Mouse (Mus musculus) gastrocnemius, adult 2 months (tissue): ENCODE data around the gene Tmem202. TPM values are rescaled to one million over a fixed set of nuclear protein-coding genes. Genes with fewer than 3 reads are reported as not detected.

Experiments used
- DNase-seq: peaks from one replicate; pipeline ENCODE4 v3.0.0; 2022
- H3K27ac ChIP-seq: fragments of 200-600 bp; 2 replicates; pipeline ENCODE4 v1.8.1; 2022; ENCODE audit warnings: mild to moderate bottlenecking
- H3K4me3 ChIP-seq: fragments of 200-600 bp; 2 replicates; pipeline ENCODE4 v1.8.1; 2022; ENCODE audit warnings: mild to moderate bottlenecking, moderate library complexity
- CTCF ChIP-seq: fragments of 200-600 bp; IDR thresholded peaks from 2 replicates; pipeline ENCODE4 v1.8.1; 2022; ENCODE audit warnings: antibody characterized with exemption, mild to moderate bottlenecking, moderate library complexity
- intact Hi-C: fragments of 180-260 bp; cut with DNase I; formaldehyde crosslinking; loops from one replicate; pipeline ENCODE4 v1.15.1; 2025
- total RNA-seq, 2 experiments: library from RNA; stranded (reverse); gene quantifications; 2 replicates each; pipeline ENCODE4 v1.2.3; 2021

Tmem202 gene
- total RNA-seq, 2 experiments from 2014 or later = 0.53 to 0.56 TPM

DNA sequence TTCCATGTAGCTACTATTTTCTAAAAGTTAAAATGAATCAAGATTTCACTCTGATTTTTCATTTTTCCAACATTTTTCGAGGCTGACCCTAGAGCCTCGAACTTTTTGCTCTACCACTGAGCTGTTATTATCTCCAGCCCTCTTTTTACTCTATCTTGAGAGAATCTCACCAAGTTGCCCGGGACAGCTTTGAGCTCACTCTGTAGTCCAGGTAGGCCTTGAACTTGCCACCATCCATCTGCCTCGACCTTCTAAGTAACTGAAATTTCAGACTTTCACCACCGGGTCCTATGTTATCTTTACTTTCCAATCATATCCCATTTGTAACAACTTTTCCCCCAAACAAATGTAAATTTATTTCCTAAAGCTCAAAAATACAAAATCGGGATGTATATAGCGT is 54.9 kb downstream of the Tmem202 start:
- H3K4me3 ChIP-seq = peak overlapping the region; percentile 96
- intact Hi-C loops = loop anchor here (5.0 kb wide), 1 partner anchor 132 kb away; the partner anchor contains the start of gene Bbs4
- no peak for TF ChIP-seq CTCF
- H3K27ac ChIP-seq = peak overlapping the region; percentile 99
- no peak for DNase-seq

DNA sequence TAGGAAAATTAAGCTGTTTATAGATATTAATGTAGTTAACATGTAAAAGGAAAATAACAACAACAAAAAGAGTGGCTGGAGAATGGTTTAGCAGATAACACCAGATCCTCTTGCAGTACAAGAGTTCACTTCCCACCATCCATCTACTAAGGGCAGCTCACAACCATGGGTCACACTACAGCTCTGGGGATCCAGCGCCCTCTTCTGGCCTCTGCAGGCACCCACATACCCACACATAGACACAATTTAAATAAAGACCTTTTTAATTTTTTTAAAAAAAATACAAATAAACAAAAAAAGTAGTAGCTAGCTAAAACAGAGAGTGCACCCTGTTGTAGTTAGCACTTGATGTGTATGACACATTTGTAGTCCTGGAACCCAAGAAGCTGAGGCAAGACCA is 57.2 kb downstream of the Tmem202 start:
- DNase-seq = peak; percentile 53
- TF ChIP-seq CTCF = peak; percentile 73
- Histone ChIP-seq H3K4me3 (peak overlapping the region; percentile 96; the same call in 1 of the 2 replicates), H3K27ac (peak overlapping the region; percentile 99; the same call in 1 of the 2 replicates)
- intact Hi-C loops = no loop called here

DNA sequence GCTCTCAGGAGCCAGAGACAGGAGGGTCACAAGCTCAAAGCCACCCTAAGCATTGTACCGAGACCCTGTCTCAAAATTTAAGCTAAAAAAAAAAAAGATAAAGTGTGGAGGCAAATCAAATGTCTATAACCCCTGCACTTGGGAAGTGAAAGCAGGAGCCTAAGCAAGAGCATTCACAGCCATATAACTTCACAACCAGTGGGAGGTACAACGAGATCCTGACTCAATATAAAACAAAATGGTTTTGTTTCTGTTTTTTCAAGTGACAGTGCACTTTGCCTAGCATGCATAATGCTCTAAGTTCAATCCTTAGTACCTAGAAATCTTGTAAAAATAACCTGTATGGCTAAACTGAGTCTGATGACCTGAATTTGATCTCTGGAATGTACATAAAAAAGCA is 63.0 kb downstream of the Tmem202 start:
- Histone ChIP-seq H3K4me3 (no peak overlapping the region), H3K27ac (peak overlapping the region; percentile 63; the same call in 1 of the 2 replicates)
- no peak for DNase-seq
- intact Hi-C loops = no loop called here
- no peak for TF ChIP-seq CTCF

DNA sequence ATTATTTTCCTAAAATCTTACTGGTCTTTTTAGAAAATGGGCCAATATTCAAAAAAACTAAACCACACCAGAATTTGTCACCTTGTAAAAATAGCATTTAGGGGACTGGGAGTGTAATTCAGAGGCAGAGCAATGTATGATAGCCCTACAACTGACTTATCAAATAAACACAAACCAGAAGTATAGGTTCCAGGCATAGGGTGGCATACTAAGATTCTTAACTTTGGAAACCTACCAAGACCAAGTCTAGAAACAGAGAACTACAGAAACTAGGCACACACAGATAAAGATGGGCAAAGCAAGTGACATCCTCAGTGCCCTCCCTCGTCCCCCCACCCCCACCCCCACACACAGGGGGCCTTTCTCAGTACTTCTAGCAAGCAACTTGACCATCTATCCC is 64.8 kb downstream of the Tmem202 start:
- no peak for DNase-seq
- intact Hi-C loops = no loop called here
- no peak for TF ChIP-seq CTCF
- Histone ChIP-seq H3K27ac (no peak overlapping the region), H3K4me3 (no peak overlapping the region)

DNA sequence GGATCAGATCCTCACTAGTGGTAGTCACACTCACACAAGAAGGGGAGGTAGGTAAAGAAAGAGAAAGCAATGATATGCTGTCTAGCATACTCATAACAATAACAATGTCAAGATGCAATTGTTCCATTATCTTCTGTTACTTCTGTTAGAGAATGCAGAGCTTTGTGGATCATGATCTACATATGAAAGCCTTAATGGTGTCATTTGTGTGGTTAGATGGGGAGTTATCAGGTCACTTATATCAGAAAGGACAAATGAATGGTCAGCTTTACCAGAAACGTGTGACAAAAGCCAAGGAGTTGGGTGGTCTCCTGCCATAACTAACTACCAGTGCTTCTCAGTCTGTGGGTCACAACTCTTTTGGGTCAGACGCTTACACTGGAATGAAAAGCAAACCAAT is 66.5 kb downstream of the Tmem202 start:
- Histone ChIP-seq H3K4me3 (no peak overlapping the region), H3K27ac (no peak overlapping the region)
- no peak for TF ChIP-seq CTCF
- intact Hi-C loops = no loop called here
- no peak for DNase-seq

DNA sequence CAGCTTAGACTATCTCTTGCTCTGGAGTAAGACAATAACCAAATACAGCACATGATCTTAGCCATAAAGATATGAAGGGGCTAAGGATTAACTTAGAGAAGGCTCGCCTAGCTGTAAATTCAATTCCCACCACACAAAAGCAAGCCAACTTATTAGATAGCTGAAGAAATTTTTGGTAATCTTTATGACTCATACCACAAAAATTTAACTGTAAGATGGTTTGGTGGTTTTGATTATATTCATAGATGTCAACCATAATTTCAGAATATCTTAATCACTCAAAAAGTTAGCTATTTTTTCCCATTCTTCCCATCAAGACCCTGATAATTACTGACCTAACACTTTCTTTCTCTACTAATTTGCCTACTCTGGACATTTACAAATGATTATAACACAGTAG is 70.2 kb downstream of the Tmem202 start:
- intact Hi-C loops = no loop called here
- no peak for DNase-seq
- no peak overlapping the region for H3K4me3 ChIP-seq
- H3K27ac ChIP-seq = no peak overlapping the region
- TF ChIP-seq CTCF = no peak

Other genes with a start within 250 kb of the Tmem202 start
- 1 to 10 TPM; 6.8 to 9.7 TPM for gene Adpgk, start 248.3 kb downstream of the Tmem202 start, total RNA-seq
- gene Bbs4, start 186.3 kb downstream of the Tmem202 start, total RNA-seq = 1 to 10 TPM; 4.6 to 4.7 TPM
- gene Arih1, start 53.2 kb downstream of the Tmem202 start, total RNA-seq = 100 to 1,000 TPM; 101 to 117 TPM
- gene Hexa, start 307 bp downstream of the Tmem202 start, total RNA-seq = 10 to 100 TPM; 30.9 to 31.9 TPM
- not detected for gene Celf6, start 38.1 kb upstream of the Tmem202 start, total RNA-seq
- 10 to 100 TPM; 25.7 to 26.0 TPM for gene Parp6, start 77.4 kb upstream of the Tmem202 start, total RNA-seq
- gene Pkm, start 116.5 kb upstream of the Tmem202 start, total RNA-seq = 1,000 to 10,000 TPM; 2,556 to 3,331 TPM
- under 1 TPM; 0.11 to 0.13 TPM for gene Gramd2, start 140.3 kb upstream of the Tmem202 start, total RNA-seq
- 10 to 100 TPM in 1 of 2 experiments, 1 to 10 TPM in 1; 9.1 to 13.4 TPM for gene Senp8, start 210.9 kb upstream of the Tmem202 start, total RNA-seq
- gene Myo9a, start 211.0 kb upstream of the Tmem202 start, total RNA-seq = 10 to 100 TPM in 1 of 2 experiments, 1 to 10 TPM in 1; 9.3 to 10.7 TPM